Mouse (Mus musculus) ES-Bruce4 (cell line): ENCODE results near the gene Plpp3. TPM values are rescaled to one million over a fixed set of nuclear protein-coding genes. Genes with fewer than 3 reads are reported as not detected.
"Not testable (repeated sequence)": the region's sequence is repeated elsewhere in the genome, so short reads cannot be mapped to it uniquely, and the experiment has no call there.

Experiments used
- H3K27ac ChIP-seq: 2 replicates; pipeline ENCODE4 v1.5.1; 2012; ENCODE audit warnings: low read length, inconsistent platforms; ENCODE audit not compliant: insufficient read depth
- H3K27me3 ChIP-seq: 2 replicates; pipeline ENCODE4 v1.6.1; 2012; ENCODE audit warnings: mild to moderate bottlenecking, low read length, inconsistent platforms; ENCODE audit not compliant: control insufficient read depth, poor library complexity, insufficient read depth, severe bottlenecking
- H3K36me3 ChIP-seq: 2 replicates; pipeline ENCODE4 v1.6.1; 2012; ENCODE audit warnings: inconsistent platforms, mild to moderate bottlenecking, low read length, moderate library complexity; ENCODE audit not compliant: control insufficient read depth, poor library complexity, insufficient read depth, severe bottlenecking
- H3K4me1 ChIP-seq: one replicate; pipeline ENCODE4 v1.8.1; 2011; ENCODE audit warnings: low read length; ENCODE audit not compliant: control insufficient read depth, insufficient read depth
- H3K4me3 ChIP-seq: 2 replicates; pipeline ENCODE4 v1.5.1; 2011; ENCODE audit warnings: low read depth, mild to moderate bottlenecking, low read length
- H3K9ac ChIP-seq: 2 replicates; pipeline ENCODE4 v1.6.1; 2012; ENCODE audit warnings: low read depth, mild to moderate bottlenecking, inconsistent platforms; ENCODE audit not compliant: poor library complexity, severe bottlenecking
- H3K9me3 ChIP-seq: replicated peaks from 2 replicates; pipeline ENCODE4 v1.6.1; 2012; ENCODE audit warnings: mild to moderate bottlenecking, low read length, inconsistent platforms; ENCODE audit not compliant: control insufficient read depth, poor library complexity, insufficient read depth, severe bottlenecking
- CTCF ChIP-seq: IDR thresholded peaks from one replicate; pipeline ENCODE4 v1.8.1; 2011; ENCODE audit warnings: low read depth, low read length
- EP300 ChIP-seq: IDR thresholded peaks from 2 replicates; pipeline ENCODE4 v1.6.1; 2011; ENCODE audit warnings: low read depth, low read length; ENCODE audit not compliant: insufficient read depth
- POLR2A ChIP-seq: IDR thresholded peaks from one replicate; pipeline ENCODE4 v1.8.1; 2011; ENCODE audit warnings: low read length; ENCODE audit not compliant: insufficient read depth
- polyA plus RNA-seq: library from polyadenylated mRNA; stranded (reverse); fragments of >200 nt; gene quantifications from 2 replicates; pipeline ENCODE4 v1.2.4, GENCODE M21; 2011; ENCODE audit warnings: low read depth; ENCODE audit not compliant: missing spikeins, insufficient read depth, insufficient read length

Gene Plpp3
- polyA plus RNA-seq, 1 experiment = 16.1 TPM

GRCm38 (mm10) chr4:105263600-105263999 is 106.5 kb downstream of the Plpp3 start:
- TF ChIP-seq CTCF (no peak), EP300 (no peak), POLR2A (no peak)
- H3K27ac ChIP-seq = no peak overlapping the region

GRCm38 (mm10) chr4:105265041-105265440 is 107.9 kb downstream of the Plpp3 start:
- Histone ChIP-seq H3K36me3 (no peaks in the 10 kb centered on the region), H3K4me1 (no peaks in the 10 kb centered on the region), H3K9ac (no peak overlapping the region), H3K27ac (no peak overlapping the region), H3K4me3 (no peak overlapping the region), H3K27me3 (no peaks in the 10 kb centered on the region), H3K9me3 (no peaks in the 10 kb centered on the region)
- no peak for TF ChIP-seq EP300
- no peak for TF ChIP-seq CTCF
- TF ChIP-seq POLR2A = no peak

More at GRCm38 (mm10) chr4:105263600-105263999, 106.5 kb downstream of the Plpp3 start:
- H3K4me3 ChIP-seq = no peak overlapping the region
- H3K36me3 ChIP-seq = no peaks in the 10 kb centered on the region
- no peaks in the 10 kb centered on the region for H3K27me3 ChIP-seq
- no peaks in the 10 kb centered on the region for H3K4me1 ChIP-seq
- H3K9ac ChIP-seq = no peak overlapping the region
- no peaks in the 10 kb centered on the region for H3K9me3 ChIP-seq

- H3K9ac ChIP-seq = no peak overlapping the region
- no peaks in the 10 kb centered on the region for H3K27me3 ChIP-seq
- H3K27ac ChIP-seq = no peak overlapping the region
- TF ChIP-seq CTCF = no peak
- no peak for TF ChIP-seq POLR2A
- no peak for TF ChIP-seq EP300
- H3K4me1 ChIP-seq = no peaks in the 10 kb centered on the region
- no peak overlapping the region for H3K4me3 ChIP-seq
- H3K36me3 ChIP-seq = no peaks in the 10 kb centered on the region
- no peaks in the 10 kb centered on the region for H3K9me3 ChIP-seq
These were observed 108.5 kb downstream of the Plpp3 start for GRCm38 (mm10) chr4:105265678-105266077.

GRCm38 (mm10) chr4:105268202-105268730 is 111.1 kb downstream of the Plpp3 start:
- Histone ChIP-seq H3K4me1 (no peaks in the 10 kb centered on the region), H3K9me3 (no peaks in the 10 kb centered on the region), H3K4me3 (no peak overlapping the region), H3K27me3 (no peaks in the 10 kb centered on the region), H3K27ac (no peak overlapping the region), H3K9ac (no peak overlapping the region), H3K36me3 (no peaks in the 10 kb centered on the region)
- TF ChIP-seq EP300 (no peak), CTCF (no peak), POLR2A (no peak)

GRCm38 (mm10) chr4:105269398-105269797 is 112.3 kb downstream of the Plpp3 start:
- not testable (repeated sequence) for H3K27ac ChIP-seq, H3K27me3 ChIP-seq, H3K9ac ChIP-seq, H3K36me3 ChIP-seq, H3K9me3 ChIP-seq, H3K4me1 ChIP-seq, H3K4me3 ChIP-seq

- Histone ChIP-seq H3K27ac (no peak overlapping the region), H3K36me3 (no peaks in the 10 kb centered on the region), H3K9ac (no peak overlapping the region), H3K27me3 (no peaks in the 10 kb centered on the region), H3K4me1 (peaks cover 3% of the 10 kb centered on the region), H3K9me3 (no peaks in the 10 kb centered on the region), H3K4me3 (no peak overlapping the region)
- TF ChIP-seq POLR2A (no peak), EP300 (no peak), CTCF (no peak)
These were observed 114.0 kb downstream of the Plpp3 start for GRCm38 (mm10) chr4:105271166-105271565.
